Mouse (Mus musculus) heart, postnatal 0 days (tissue): ENCODE results near the gene B4galnt3. TPM values are rescaled to one million over a fixed set of nuclear protein-coding genes. Genes with fewer than 3 reads are reported as not detected.
A peak's percentile ranks its signal among the peaks of the same experiment; 100 is the strongest.

Source experiments
- ATAC-seq: fragments of 200-750 bp; cut with Nextera tagmentation; 2 replicates; pipeline ENCODE4 v1.8.0; 2017; ENCODE audit warnings: low read depth, moderate number of reproducible peaks, moderate library complexity; ENCODE audit not compliant: insufficient read depth
- DNase-seq: peaks from one replicate; pipeline ENCODE4 v3.0.0-alpha.2; 2016; ENCODE audit warnings: low spot score
- H3K27ac ChIP-seq: fragments of 300-500 bp; sonication (generic); 2 replicates; pipeline ENCODE4 v1.5.1; 2014; ENCODE audit warnings: low read depth, mild to moderate bottlenecking
- H3K27me3 ChIP-seq: fragments of 300-500 bp; sonication (generic); 2 replicates; pipeline ENCODE4 v1.6.1; 2014; ENCODE audit warnings: low read length, mixed read lengths; ENCODE audit not compliant: control insufficient read depth, insufficient read depth
- H3K36me3 ChIP-seq: fragments of 300-500 bp; sonication (generic); replicated peaks from 2 replicates; pipeline ENCODE4 v1.6.1; 2014; ENCODE audit warnings: low read length, mixed read lengths; ENCODE audit not compliant: control insufficient read depth, insufficient read depth
- H3K4me1 ChIP-seq: fragments of 300-500 bp; sonication (generic); 2 replicates; pipeline ENCODE4 v1.6.1; 2014; ENCODE audit warnings: antibody characterized with exemption; ENCODE audit not compliant: control insufficient read depth, insufficient read depth
- H3K4me2 ChIP-seq: fragments of 300-500 bp; sonication (generic); 2 replicates; pipeline ENCODE4 v1.6.1; 2014; ENCODE audit warnings: low read depth, mild to moderate bottlenecking, low read length, moderate library complexity
- H3K4me3 ChIP-seq: fragments of 300-500 bp; sonication (generic); 2 replicates; pipeline ENCODE4 v1.5.1; 2014; ENCODE audit warnings: low read depth, low read length
- H3K9ac ChIP-seq: fragments of 300-500 bp; sonication (generic); replicated peaks from 2 replicates; pipeline ENCODE4 v1.6.1; 2014; ENCODE audit warnings: low read depth, low read length, mixed read lengths
- H3K9me3 ChIP-seq: fragments of 300-500 bp; sonication (generic); replicated peaks from 2 replicates; pipeline ENCODE4 v1.6.1; 2016; ENCODE audit warnings: low read length; ENCODE audit not compliant: control insufficient read depth
- CTCF ChIP-seq: IDR thresholded peaks from 2 replicates; pipeline ENCODE4 v1.5.1; 2016; ENCODE audit warnings: antibody characterized with exemption, control low read depth, low read depth
- EP300 ChIP-seq: IDR thresholded peaks from 2 replicates; pipeline ENCODE4 v1.6.1; 2016; ENCODE audit warnings: antibody characterized with exemption, low read depth
- WGBS: fragments of 180-500 bp; shearing (Covaris S2); extraction: QIAGEN DNeasy Blood & Tissue Kit; methylation state at CpG from one replicate; pipeline ENCODE4 v1.1.7; 2014; 5-methylcytosine and 5-hydroxymethylcytosine counted together
- polyA plus RNA-seq: library from polyadenylated mRNA; unstranded; fragments of >200 nt; fragmentation: Nextera tagmentation; extraction: Ambion mirVana; gene quantifications from 2 replicates; pipeline ENCODE4 v1.2.1, GENCODE M21; 2015
- total RNA-seq: library from RNA; depleted of rRNA; stranded (reverse); fragments of >200 nt; gene quantifications from 2 replicates; pipeline ENCODE4 v1.2.3, GENCODE M21; 2014; ENCODE audit warnings: low replicate concordance

The B4galnt3 gene
- total and polyA plus RNA-seq, 2 experiments from 2014 or later: 0.08 TPM; not detected in 1

- ATAC-seq (peak; percentile 62; the same call in 1 of the 2 replicates), DNase-seq (peak; percentile 80)
- peak; percentile 81 for TF ChIP-seq CTCF
- TF ChIP-seq EP300: no peak
- 26% methylated on average over 6 of the region's 6 CpGs for WGBS
- Histone ChIP-seq H3K9ac (no peak overlapping the region), H3K27ac (no peak overlapping the region), H3K4me3 (no peak overlapping the region), H3K4me2 (no peak overlapping the region), H3K27me3 (no peaks in the 10 kb centered on the region), H3K4me1 (no peaks in the 10 kb centered on the region), H3K9me3 (no peaks in the 10 kb centered on the region), H3K36me3 (no peaks in the 10 kb centered on the region)
These were observed 71.7 kb downstream of the B4galnt3 start for GRCm38 (mm10) chr6:120222669-120223068.

GRCm38 (mm10) chr6:120219281-120219680, 75.1 kb downstream of the B4galnt3 start:
- Histone ChIP-seq H3K9ac (no peak overlapping the region), H3K27me3 (no peaks in the 10 kb centered on the region), H3K36me3 (no peaks in the 10 kb centered on the region), H3K4me3 (no peak overlapping the region), H3K27ac (no peak overlapping the region), H3K4me2 (no peak overlapping the region), H3K9me3 (no peaks in the 10 kb centered on the region), H3K4me1 (no peaks in the 10 kb centered on the region)
- TF ChIP-seq CTCF: no peak
- TF ChIP-seq EP300: no peak
- WGBS: 65% methylated on average over 2 of the region's 2 CpGs
- ATAC-seq (no peak), DNase-seq (no peak)

- Histone ChIP-seq H3K4me2 (no peak overlapping the region), H3K27me3 (no peaks in the 10 kb centered on the region), H3K9me3 (no peaks in the 10 kb centered on the region), H3K36me3 (no peaks in the 10 kb centered on the region), H3K4me3 (no peak overlapping the region), H3K27ac (no peak overlapping the region), H3K4me1 (no peaks in the 10 kb centered on the region), H3K9ac (no peak overlapping the region)
- ATAC-seq: no peak
- 28% methylated on average over 1 of the region's 1 CpGs for WGBS
- DNase-seq: no peak
- TF ChIP-seq EP300: no peak
- TF ChIP-seq CTCF: no peak
These were observed 77.7 kb downstream of the B4galnt3 start for GRCm38 (mm10) chr6:120216702-120217101.

DNA sequence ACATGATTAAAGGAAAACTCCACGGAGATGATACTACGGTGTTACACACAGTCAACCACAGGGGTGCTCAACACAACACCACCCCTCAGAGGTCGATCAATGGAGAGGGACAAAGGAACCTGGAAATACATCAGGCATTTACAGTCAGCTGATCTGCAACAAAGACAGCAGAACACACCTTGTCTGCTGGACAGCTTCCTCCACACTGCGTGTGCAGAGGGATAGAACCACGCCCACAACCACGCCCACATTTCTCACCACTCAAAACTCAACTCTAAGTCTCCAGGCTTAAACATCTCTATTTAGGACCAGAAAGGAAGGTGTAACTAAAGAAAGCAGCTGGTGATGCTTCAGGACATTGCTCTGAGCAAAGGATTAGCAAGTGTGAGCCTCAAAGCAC, 82.8 kb downstream of the B4galnt3 start:
- 70% methylated on average over 6 of the region's 6 CpGs for WGBS
- DNase-seq (no peak), ATAC-seq (no peak)
- Histone ChIP-seq H3K9me3 (no peaks in the 10 kb centered on the region), H3K9ac (no peak overlapping the region), H3K27ac (no peak overlapping the region), H3K27me3 (no peaks in the 10 kb centered on the region), H3K4me2 (no peak overlapping the region), H3K4me1 (no peaks in the 10 kb centered on the region), H3K4me3 (no peak overlapping the region), H3K36me3 (no peaks in the 10 kb centered on the region)
- TF ChIP-seq CTCF (no peak), EP300 (no peak)

DNA sequence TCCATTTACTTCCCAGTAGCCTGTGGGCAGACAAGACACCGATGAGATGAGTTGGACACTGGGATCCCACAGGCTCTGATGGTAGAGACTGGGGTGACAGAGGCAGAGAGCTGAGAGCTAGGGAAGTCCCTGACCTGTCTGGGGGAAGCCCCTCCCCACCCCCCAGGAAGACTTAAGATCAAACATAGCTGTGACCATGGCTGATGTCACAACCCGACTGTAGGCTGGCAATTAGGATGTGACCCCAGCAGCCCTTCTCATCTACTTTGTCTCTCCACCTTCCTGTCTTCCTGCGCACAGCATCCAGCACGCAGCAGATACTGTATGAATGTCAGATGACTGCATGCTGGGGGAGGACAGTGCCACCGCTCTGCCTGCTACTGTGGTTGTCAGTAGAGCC, 87.8 kb downstream of the B4galnt3 start:
- no peak for ATAC-seq
- no peaks in the 10 kb centered on the region for H3K9me3 ChIP-seq
- no peaks in the 10 kb centered on the region for H3K36me3 ChIP-seq
- no peak overlapping the region for H3K9ac ChIP-seq
- H3K4me3 ChIP-seq: no peak overlapping the region
- H3K4me2 ChIP-seq: no peak overlapping the region
- H3K27me3 ChIP-seq: no peaks in the 10 kb centered on the region
- DNase-seq: no peak
- no peaks in the 10 kb centered on the region for H3K4me1 ChIP-seq
- TF ChIP-seq EP300: no peak
- WGBS: 76% methylated on average over 5 of the region's 5 CpGs
- no peak overlapping the region for H3K27ac ChIP-seq

GRCm38 (mm10) chr6:120202406-120202805, 92.0 kb downstream of the B4galnt3 start:
- 80% methylated on average over 8 of the region's 8 CpGs for WGBS
- Histone ChIP-seq H3K4me3 (no peak overlapping the region), H3K27ac (no peak overlapping the region), H3K4me2 (no peak overlapping the region), H3K27me3 (no peaks in the 10 kb centered on the region), H3K36me3 (no peaks in the 10 kb centered on the region), H3K4me1 (no peaks in the 10 kb centered on the region), H3K9me3 (no peaks in the 10 kb centered on the region), H3K9ac (no peak overlapping the region)
- no peak for ATAC-seq
- no peak for DNase-seq
- no peak for TF ChIP-seq EP300
- TF ChIP-seq CTCF: no peak
